Mouse (Mus musculus): ENCODE data around the gene Kdm2a. TPM values are rescaled to one million over a fixed set of nuclear protein-coding genes. Genes with fewer than 3 reads are reported as not detected.
A peak's percentile ranks its signal among the peaks of the same experiment; 100 is the strongest.

The Kdm2a gene
- polyA plus RNA-seq, 1 experiment from 2014 or later = 12.9 TPM

DNA sequence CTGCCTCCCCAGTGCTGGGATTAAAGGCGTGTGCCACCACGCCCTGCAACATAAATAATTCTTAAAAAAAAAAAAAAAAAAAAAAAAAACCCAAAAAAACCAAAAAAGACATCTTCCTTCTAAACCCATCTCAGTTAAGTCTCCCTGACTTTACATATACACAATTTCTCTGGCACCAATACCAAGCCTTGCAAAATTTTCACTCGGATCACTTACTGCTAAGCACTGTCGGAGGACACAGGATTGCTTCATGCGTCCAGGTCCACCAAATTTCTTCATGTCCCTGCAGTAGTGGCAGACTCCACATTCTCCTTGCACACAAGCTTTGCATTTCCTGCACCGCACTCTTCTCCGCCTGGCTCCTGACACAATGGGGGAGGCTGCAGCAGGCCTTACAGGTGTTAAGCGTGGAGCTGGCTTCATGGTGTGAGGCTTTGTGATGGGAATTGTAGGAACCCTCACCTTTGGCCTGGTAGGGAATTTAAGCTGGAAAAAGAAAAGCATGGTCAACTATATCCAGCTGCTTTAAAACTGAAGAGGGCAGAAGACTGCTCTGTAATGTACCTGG, 69.3 kb downstream of the Kdm2a start:
- peaks cover 78% of the 10 kb centered on the region for H3K36me3 ChIP-seq (replicated peaks)

DNA sequence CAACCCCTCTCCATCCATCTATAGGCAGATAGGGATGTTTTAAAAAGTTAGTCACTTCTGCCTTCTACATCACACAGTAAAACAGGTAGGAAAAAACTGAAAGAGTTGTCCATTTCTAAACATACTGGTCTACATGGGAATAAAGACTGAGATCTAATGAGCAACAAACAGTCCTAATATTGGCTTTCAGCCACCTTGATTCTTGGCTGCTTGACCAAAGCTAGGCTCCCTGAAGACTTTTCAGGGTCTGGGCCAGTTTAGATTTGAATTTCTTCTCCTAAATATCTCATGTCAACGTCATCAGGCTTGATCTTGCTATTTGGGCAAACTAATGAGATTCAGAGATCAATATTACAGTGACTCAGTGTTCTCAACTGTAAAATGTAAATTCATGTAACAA, 71.2 kb downstream of the Kdm2a start:
- ATAC-seq (ENCODE audit: insufficient read depth) = no peak
- Histone ChIP-seq H3K4me2 (no peak overlapping the region), H3K27ac (replicated peaks) (no peak overlapping the region), H3K4me3 (replicated peaks) (no peak overlapping the region), H3K9ac (no peak overlapping the region), H3K9me3 (replicated peaks) (no peaks in the 10 kb centered on the region), H3K36me3 (replicated peaks) (peaks cover 93% of the 10 kb centered on the region), H3K27me3 (no peaks in the 10 kb centered on the region), H3K4me1 (replicated peaks) (peaks cover 14% of the 10 kb centered on the region)
- WGBS (ENCODE audit: insufficient replicate concordance) = 73% methylated on average over 1 of the region's 1 CpGs

More for the DNA sequence above, 69.3 kb downstream of the Kdm2a start:
- Histone ChIP-seq H3K27ac (replicated peaks) (no peak overlapping the region), H3K9ac (no peak overlapping the region), H3K4me1 (replicated peaks) (peaks cover 33% of the 10 kb centered on the region), H3K4me3 (replicated peaks) (no peak overlapping the region), H3K9me3 (replicated peaks) (no peaks in the 10 kb centered on the region), H3K4me2 (no peak overlapping the region), H3K27me3 (no peaks in the 10 kb centered on the region)
- no peak for ATAC-seq (ENCODE audit: insufficient read depth)
- 87% methylated on average over 8 of the region's 8 CpGs for WGBS (ENCODE audit: insufficient replicate concordance)

DNA sequence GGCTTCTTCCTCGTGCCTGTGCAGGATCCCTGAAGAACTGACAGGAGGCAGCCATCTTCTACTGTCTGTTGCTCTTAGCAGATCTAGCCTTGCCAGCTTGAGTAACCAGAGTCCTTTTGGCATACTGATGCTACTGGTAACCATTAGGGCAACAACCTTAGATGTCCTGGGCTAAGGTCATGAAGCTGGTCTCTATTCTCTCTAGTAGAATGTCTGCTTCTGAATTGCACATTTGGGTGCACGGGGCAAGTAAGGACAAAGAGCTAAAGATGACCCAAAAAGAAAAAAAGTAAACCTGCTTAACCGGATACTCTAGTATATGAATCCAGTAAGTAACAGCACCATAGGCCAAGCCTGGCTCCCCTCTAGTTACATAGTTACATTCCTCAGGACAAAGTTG, 72.0 kb downstream of the Kdm2a start:
- Histone ChIP-seq H3K4me2 (no peak overlapping the region), H3K9me3 (replicated peaks) (no peaks in the 10 kb centered on the region), H3K36me3 (replicated peaks) (peaks cover 95% of the 10 kb centered on the region), H3K4me1 (replicated peaks) (peaks cover 6% of the 10 kb centered on the region), H3K9ac (no peak overlapping the region), H3K27me3 (no peaks in the 10 kb centered on the region), H3K27ac (replicated peaks) (no peak overlapping the region), H3K4me3 (replicated peaks) (no peak overlapping the region)
- ATAC-seq (ENCODE audit: insufficient read depth) = no peak
- WGBS (ENCODE audit: insufficient replicate concordance) = 69% methylated on average over 3 of the region's 3 CpGs

DNA sequence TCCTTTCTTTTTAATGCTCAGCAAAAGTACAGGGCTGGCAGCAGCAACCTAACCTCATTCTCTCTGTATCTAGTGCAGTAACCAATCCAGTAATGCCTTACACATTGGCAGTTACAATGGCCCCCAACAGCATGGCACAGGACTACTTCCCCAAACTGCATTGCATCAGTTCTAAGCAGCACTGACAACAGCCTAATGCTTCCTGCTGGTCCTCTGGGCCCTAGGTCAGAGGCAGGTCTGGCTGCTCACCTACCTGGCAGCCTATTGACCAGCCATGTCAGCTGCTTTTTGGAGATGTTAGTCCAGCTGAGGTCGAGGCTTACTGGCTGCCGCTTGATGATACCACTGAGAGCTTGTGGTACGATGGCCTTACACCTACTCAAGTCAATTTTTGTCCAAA, 76.0 kb downstream of the Kdm2a start:
- Histone ChIP-seq H3K4me2 (no peak overlapping the region), H3K27ac (replicated peaks) (no peak overlapping the region), H3K4me3 (replicated peaks) (no peak overlapping the region), H3K9ac (no peak overlapping the region), H3K27me3 (no peaks in the 10 kb centered on the region), H3K9me3 (replicated peaks) (no peaks in the 10 kb centered on the region), H3K36me3 (replicated peaks) (peaks cover 98% of the 10 kb centered on the region), H3K4me1 (replicated peaks) (0 out of 2 replicates have a peak, but pooled peaks cover 3% of the 10 kb centered on the region)
- ATAC-seq (ENCODE audit: insufficient read depth) = no peak
- 78% methylated on average over 3 of the region's 3 CpGs for WGBS (ENCODE audit: insufficient replicate concordance)

DNA sequence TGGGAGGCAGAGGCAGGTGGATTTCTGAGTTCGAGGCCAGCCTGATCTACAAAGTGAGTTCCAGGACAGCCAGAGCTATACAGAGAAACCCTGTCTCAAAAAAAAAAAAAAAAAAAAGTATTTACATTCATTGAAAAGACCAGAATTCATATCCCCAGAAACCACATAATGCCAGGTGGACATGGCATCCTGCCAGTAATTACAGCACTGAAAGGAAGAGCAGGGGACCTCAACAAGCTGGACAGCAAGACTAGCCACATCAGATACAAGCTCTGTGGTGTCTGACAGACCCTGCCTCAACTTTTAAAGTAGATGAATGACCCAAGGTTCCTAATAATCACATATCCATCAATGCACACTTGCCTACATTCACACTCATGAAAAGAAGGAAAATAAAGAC, 76.5 kb downstream of the Kdm2a start:
- Histone ChIP-seq H3K27me3 (no peaks in the 10 kb centered on the region), H3K36me3 (replicated peaks) (peaks cover 98% of the 10 kb centered on the region)
- no peak for ATAC-seq (ENCODE audit: insufficient read depth)

DNA sequence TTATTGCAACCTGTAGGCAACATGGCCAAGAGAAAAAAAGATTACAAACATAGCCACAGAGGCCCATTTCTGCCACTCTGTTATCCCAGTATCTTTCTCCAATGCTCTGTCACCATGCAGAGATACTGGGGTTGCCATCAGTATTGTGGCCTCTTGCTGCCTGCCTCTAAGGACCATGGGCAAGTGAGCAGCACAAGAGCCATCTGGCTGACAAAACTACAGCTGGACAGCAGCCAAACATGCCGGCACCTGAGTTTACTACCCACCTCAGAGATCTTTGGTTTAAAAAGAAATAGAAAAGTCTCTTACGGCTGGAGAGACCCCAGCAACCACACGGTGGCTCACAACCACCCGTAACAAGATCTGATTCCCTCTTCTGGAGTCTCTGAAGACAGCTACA, 78.8 kb downstream of the Kdm2a start:
- Histone ChIP-seq H3K4me2 (no peak overlapping the region), H3K27me3 (no peaks in the 10 kb centered on the region), H3K4me1 (replicated peaks) (peaks cover 12% of the 10 kb centered on the region; the same call in 1 of the 2 replicates), H3K27ac (replicated peaks) (no peak overlapping the region), H3K9ac (no peak overlapping the region), H3K9me3 (replicated peaks) (no peaks in the 10 kb centered on the region), H3K36me3 (replicated peaks) (peaks cover 82% of the 10 kb centered on the region), H3K4me3 (replicated peaks) (no peak overlapping the region)
- WGBS (ENCODE audit: insufficient replicate concordance) = 78% methylated on average over 4 of the region's 4 CpGs
- no peak for ATAC-seq (ENCODE audit: insufficient read depth)

More for the DNA sequence above, 76.5 kb downstream of the Kdm2a start:
- H3K4me2 ChIP-seq = no peak overlapping the region
- 0 out of 2 replicates have a peak, but pooled peaks cover 3% of the 10 kb centered on the region for H3K4me1 ChIP-seq (replicated peaks)
- no peaks in the 10 kb centered on the region for H3K9me3 ChIP-seq (replicated peaks)
- H3K9ac ChIP-seq = no peak overlapping the region
- no peak overlapping the region for H3K27ac ChIP-seq (replicated peaks)
- WGBS (ENCODE audit: insufficient replicate concordance) = 91% methylated on average over 1 of the region's 1 CpGs
- H3K4me3 ChIP-seq (replicated peaks) = no peak overlapping the region

DNA sequence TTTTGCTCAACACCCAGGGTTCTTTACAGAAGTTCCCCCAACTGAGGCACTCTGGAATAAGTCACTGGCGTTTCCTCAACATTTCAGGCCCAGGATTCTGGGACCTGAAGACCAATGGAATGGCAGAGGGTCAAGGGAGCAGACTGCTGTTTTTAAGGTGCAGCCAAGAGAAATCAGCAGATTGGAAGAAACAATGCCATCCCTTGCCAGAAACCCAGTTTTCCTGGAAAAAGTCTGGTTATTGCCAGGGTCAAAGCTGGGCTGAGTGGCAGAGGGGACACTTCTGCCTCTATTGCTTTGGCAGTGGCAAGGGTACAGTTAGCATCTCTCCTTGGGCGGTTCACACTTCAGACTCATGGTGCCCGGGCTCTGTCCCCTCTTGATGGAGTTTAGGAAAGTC, 80.9 kb downstream of the Kdm2a start:
- H3K9me3 ChIP-seq (replicated peaks) = no peaks in the 10 kb centered on the region
- H3K36me3 ChIP-seq (replicated peaks) = peaks cover 63% of the 10 kb centered on the region
- 79% methylated on average over 3 of the region's 3 CpGs for WGBS (ENCODE audit: insufficient replicate concordance)
- H3K4me3 ChIP-seq (replicated peaks) = no peak overlapping the region
- H3K27me3 ChIP-seq = no peaks in the 10 kb centered on the region
- no peak overlapping the region for H3K4me2 ChIP-seq
- H3K27ac ChIP-seq (replicated peaks) = no peak overlapping the region
- ATAC-seq (ENCODE audit: insufficient read depth) = no peak
- peaks cover 12% of the 10 kb centered on the region; the same call in 1 of the 2 replicates for H3K4me1 ChIP-seq (replicated peaks)
- no peak overlapping the region for H3K9ac ChIP-seq

DNA sequence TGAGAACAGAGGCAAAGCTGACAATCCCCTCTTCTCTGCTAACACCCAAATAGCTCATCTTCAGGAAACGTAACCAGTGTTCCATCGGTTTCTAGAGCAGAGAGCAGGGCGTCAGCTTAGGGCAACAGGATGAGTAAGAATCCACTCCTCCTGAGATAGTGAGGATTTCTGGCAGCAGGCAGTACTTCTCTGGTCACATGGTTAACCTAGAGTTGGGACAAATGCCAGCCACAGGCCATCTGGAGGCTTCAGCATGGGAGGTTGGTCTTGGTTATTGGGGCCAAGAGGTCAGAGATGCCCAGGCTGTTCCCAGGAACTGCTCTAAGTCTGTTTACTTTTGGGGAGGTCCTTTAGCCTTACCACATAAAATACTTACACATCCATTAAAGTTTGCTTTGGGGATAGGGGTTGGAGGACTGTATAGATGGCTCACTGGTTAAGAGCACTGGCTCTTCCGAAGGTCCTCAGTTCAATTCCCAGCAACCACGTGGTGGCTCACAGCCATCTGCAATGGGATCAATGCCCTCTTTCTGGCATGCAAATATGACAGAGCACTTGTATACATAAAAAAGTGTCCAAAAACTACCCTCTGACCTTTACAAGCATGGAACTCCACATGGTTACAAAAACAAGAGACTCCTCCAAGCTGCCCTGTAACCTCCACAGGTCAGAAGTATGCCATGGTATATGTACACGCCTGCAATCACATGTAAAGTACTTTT, 82.7 kb downstream of the Kdm2a start:
- peaks cover 45% of the 10 kb centered on the region for H3K36me3 ChIP-seq (replicated peaks)
- H3K9ac ChIP-seq = no peak overlapping the region
- H3K4me2 ChIP-seq = no peak overlapping the region
- no peaks in the 10 kb centered on the region for H3K9me3 ChIP-seq (replicated peaks)
- H3K4me3 ChIP-seq (replicated peaks) = no peak overlapping the region
- 0 out of 2 replicates have a peak, but pooled peaks have one; percentile 18 for ATAC-seq (ENCODE audit: insufficient read depth)
- H3K27me3 ChIP-seq = no peaks in the 10 kb centered on the region
- H3K4me1 ChIP-seq (replicated peaks) = peaks cover 12% of the 10 kb centered on the region; the same call in 1 of the 2 replicates
- 66% methylated on average over 6 of the region's 6 CpGs for WGBS (ENCODE audit: insufficient replicate concordance)
- no peak overlapping the region for H3K27ac ChIP-seq (replicated peaks)

DNA sequence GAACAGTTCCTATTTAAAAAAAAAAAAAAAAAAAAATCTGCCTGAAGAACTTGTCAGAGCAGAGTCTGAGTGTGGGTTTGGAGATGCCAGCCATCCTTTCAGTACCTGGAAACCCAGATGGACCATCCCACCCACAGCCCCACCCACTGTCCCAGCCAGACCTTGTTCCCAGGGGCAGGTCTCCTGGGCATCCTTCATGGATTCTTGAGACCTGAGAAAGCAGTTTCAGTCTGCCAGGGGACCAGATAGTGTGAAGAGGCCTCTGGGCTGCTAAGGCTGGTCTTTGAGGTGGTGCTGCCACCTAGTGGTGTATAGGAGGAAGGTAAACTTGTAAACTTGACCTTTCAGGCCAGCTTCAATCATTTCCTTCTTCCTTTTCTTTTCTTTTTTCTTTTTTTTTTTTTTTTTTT, 88.3 kb downstream of the Kdm2a start:
- H3K36me3 ChIP-seq (replicated peaks) = no peaks in the 10 kb centered on the region
- H3K9me3 ChIP-seq (replicated peaks) = no peaks in the 10 kb centered on the region
- 0 out of 2 replicates have a peak, but pooled peaks cover 6% of the 10 kb centered on the region for H3K27me3 ChIP-seq
- no peak overlapping the region for H3K4me2 ChIP-seq
- no peak for ATAC-seq (ENCODE audit: insufficient read depth)
- peaks cover 14% of the 10 kb centered on the region for H3K4me1 ChIP-seq (replicated peaks)
- no peak overlapping the region for H3K4me3 ChIP-seq (replicated peaks)
- H3K9ac ChIP-seq = no peak overlapping the region
- no peak overlapping the region for H3K27ac ChIP-seq (replicated peaks)

DNA sequence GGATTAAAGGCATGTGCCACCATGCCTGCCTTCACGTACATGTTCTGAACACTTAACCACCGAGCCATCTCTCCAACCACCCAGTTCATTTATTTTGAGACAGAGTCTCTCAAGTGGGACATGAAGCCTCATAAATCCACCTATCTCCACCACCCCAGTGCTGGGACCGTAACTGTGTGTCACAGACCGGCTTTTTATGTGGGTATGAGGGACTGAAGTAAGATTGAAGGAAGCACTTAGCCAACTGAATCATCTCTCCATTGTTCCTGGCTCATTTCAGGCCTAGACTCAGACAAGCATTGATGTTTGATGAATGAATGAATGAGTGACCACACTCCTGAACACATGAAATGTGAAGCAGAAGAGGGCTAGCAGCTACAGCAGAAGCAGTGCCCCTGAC, 88.8 kb downstream of the Kdm2a start:
- no peak overlapping the region for H3K9ac ChIP-seq
- no peaks in the 10 kb centered on the region for H3K36me3 ChIP-seq (replicated peaks)
- no peak overlapping the region for H3K4me2 ChIP-seq
- no peak overlapping the region for H3K27ac ChIP-seq (replicated peaks)
- H3K4me1 ChIP-seq (replicated peaks) = peaks cover 19% of the 10 kb centered on the region
- H3K9me3 ChIP-seq (replicated peaks) = no peaks in the 10 kb centered on the region
- 0 out of 2 replicates have a peak, but pooled peaks cover 6% of the 10 kb centered on the region for H3K27me3 ChIP-seq
- WGBS (ENCODE audit: insufficient replicate concordance) = 75% methylated on average over 4 of the region's 4 CpGs
- H3K4me3 ChIP-seq (replicated peaks) = no peak overlapping the region
- ATAC-seq (ENCODE audit: insufficient read depth) = no peak

DNA sequence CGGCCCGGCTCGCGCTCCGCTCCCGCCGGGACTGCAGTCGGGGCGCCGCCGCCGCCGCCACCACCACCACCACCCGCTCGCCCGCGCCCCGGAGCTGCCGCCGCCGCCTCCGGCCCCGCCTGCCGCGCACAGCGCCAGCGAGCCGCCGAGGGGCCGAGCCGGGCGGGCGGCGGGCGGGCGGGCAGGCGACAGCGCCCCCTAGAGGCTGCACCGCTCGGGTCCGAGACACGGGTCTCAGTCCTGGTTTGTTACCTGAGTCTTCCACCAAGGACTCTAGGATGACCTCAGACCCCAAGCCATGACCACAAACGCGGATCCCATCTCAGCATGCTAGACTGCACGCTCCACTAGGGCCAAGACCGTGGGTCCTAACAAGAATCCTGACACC, 91.9 kb downstream of the Kdm2a start, which contains the start of gene Grk2:
Grk2 (minus strand) TSS at position 33 of the 388 bp plus-strand sequence.
- peak within 1 kb of the TSS; percentile 80 for H3K4me3 ChIP-seq (replicated peaks)
- peak within 1 kb of the TSS; percentile 97 for H3K9ac ChIP-seq
- ATAC-seq (ENCODE audit: insufficient read depth) = peak; percentile 84
- H3K4me2 ChIP-seq = peak within 1 kb of the TSS; percentile 90
- H3K36me3 ChIP-seq (replicated peaks) = no peaks in the 10 kb centered on the region
- 0% methylated on average over 29 of the region's 46 CpGs for WGBS (ENCODE audit: insufficient replicate concordance)
- H3K4me1 ChIP-seq (replicated peaks) = peaks cover 50% of the 10 kb centered on the region
- peak within 1 kb of the TSS; percentile 82 for H3K27ac ChIP-seq (replicated peaks)
- no peaks in the 10 kb centered on the region for H3K9me3 ChIP-seq (replicated peaks)
- H3K27me3 ChIP-seq = 0 out of 2 replicates have a peak, but pooled peaks cover 6% of the 10 kb centered on the region
